Mouse (Mus musculus) lung, embryonic 15.5 days (tissue): ENCODE measurements around the gene Efcab6. TPM values are rescaled to one million over a fixed set of nuclear protein-coding genes. Genes with fewer than 3 reads are reported as not detected.

Source experiments
- ATAC-seq: fragments of 200-750 bp; cut with Nextera tagmentation; 2 replicates; pipeline ENCODE4 v1.8.0; 2017; ENCODE audit warnings: moderate number of reproducible peaks, borderline replicate concordance; ENCODE audit not compliant: low FRiP score, low TSS enrichment; ENCODE audit errors: extremely low read depth
- H3K27ac ChIP-seq: fragments of 300-500 bp; sonication (generic); 2 replicates; pipeline ENCODE4 v1.5.1; 2015; ENCODE audit warnings: moderate library complexity, mild to moderate bottlenecking, inconsistent platforms
- H3K27me3 ChIP-seq: fragments of 300-500 bp; sonication (generic); 2 replicates; pipeline ENCODE4 v1.6.1; 2015; ENCODE audit warnings: inconsistent platforms
- H3K36me3 ChIP-seq: fragments of 300-500 bp; sonication (generic); 2 replicates; pipeline ENCODE4 v1.6.1; 2015; ENCODE audit warnings: inconsistent platforms
- H3K4me1 ChIP-seq: fragments of 300-500 bp; sonication (generic); 2 replicates; pipeline ENCODE4 v1.6.1; 2015; ENCODE audit warnings: inconsistent platforms
- H3K4me2 ChIP-seq: fragments of 300-500 bp; sonication (generic); 2 replicates; pipeline ENCODE4 v1.6.1; 2015; ENCODE audit warnings: inconsistent platforms, mild to moderate bottlenecking, moderate library complexity
- H3K4me3 ChIP-seq: fragments of 300-500 bp; sonication (generic); 2 replicates; pipeline ENCODE4 v1.5.1; 2015; ENCODE audit warnings: mild to moderate bottlenecking, inconsistent platforms
- H3K9ac ChIP-seq: fragments of 300-500 bp; sonication (generic); 2 replicates; pipeline ENCODE4 v1.6.1; 2015; ENCODE audit warnings: inconsistent platforms
- H3K9me3 ChIP-seq: fragments of 300-500 bp; sonication (generic); 2 replicates; pipeline ENCODE4 v1.6.1; 2016; ENCODE audit warnings: inconsistent platforms
- WGBS: fragments of 180-500 bp; shearing (Covaris S2); methylation state at CpG from one replicate; pipeline ENCODE4 v1.1.7; 2015; 5-methylcytosine and 5-hydroxymethylcytosine counted together
- polyA plus RNA-seq: library from polyadenylated mRNA; unstranded; fragments of >200 nt; fragmentation: Nextera tagmentation; extraction: Ambion mirVana; gene quantifications from 2 replicates; pipeline ENCODE4 v1.2.1, GENCODE M21; 2015

The Efcab6 gene
- polyA plus RNA-seq, 1 experiment from 2014 or later = 0.46 TPM

DNA sequence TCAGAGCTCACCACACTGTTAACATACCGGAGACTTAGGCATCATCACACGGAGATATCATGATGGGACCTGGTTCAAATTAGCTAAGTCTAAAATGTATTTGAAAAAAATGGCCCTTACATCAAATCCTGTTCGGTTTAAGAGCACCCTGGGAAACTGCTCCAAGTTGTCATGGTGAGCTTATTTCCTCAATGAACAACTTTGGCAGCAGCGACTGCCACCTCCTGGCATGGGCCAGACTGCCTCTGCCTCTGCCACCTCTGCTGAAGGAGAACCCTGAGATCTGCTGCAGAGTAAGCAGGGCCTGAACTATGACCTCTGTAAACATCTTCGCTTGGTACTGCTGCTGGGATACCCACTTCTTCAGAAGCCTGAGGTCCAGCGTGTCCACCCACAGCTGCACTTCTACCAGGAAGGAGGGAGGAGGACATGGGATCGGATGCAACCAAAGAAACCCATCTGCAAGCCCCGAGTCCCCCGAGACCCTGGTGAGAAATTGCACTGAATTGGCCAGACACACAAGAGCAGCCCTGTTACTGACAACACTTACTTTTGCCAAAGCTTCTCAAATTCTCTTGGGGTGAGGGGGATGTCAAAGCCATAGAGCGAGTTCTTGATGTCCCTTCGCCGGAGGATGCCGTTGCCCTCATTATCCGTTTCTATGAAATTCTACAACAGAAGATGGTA lies 152.0 kb downstream of the Efcab6 start:
- no peak for ATAC-seq
- Histone ChIP-seq H3K4me3 (no peak overlapping the region), H3K27ac (no peak overlapping the region), H3K4me1 (no peaks in the 10 kb centered on the region), H3K9ac (no peak overlapping the region), H3K4me2 (no peak overlapping the region), H3K9me3 (no peaks in the 10 kb centered on the region), H3K27me3 (no peaks in the 10 kb centered on the region), H3K36me3 (no peaks in the 10 kb centered on the region)
- WGBS = 75% methylated on average over 14 of the region's 14 CpGs

DNA sequence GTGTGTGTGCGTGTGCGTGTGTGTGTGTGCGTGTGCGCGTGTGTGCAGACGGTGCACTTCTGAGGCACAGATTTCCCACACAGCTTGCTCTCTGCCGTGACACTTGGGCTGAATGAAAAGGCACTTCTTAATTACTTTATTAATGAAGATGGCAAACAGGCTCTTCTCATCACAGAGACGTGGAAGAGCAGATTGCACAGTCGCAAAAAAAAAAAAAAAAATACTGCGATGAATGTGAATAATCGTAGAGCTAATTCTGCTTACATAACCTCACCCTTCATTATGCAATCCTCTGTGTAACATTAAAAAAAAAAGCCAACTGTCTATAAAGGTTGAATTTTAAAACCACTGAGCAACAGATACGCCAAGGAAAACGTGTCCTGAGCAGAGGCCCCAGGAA lies 158.7 kb downstream of the Efcab6 start:
- no peak overlapping the region for H3K9ac ChIP-seq
- no peak overlapping the region for H3K27ac ChIP-seq
- H3K4me3 ChIP-seq = no peak overlapping the region
- no peaks in the 10 kb centered on the region for H3K36me3 ChIP-seq
- ATAC-seq = no peak
- 81% methylated on average over 13 of the region's 13 CpGs for WGBS
- H3K4me2 ChIP-seq = no peak overlapping the region
- H3K9me3 ChIP-seq = no peaks in the 10 kb centered on the region
- no peaks in the 10 kb centered on the region for H3K27me3 ChIP-seq
- H3K4me1 ChIP-seq = no peaks in the 10 kb centered on the region

DNA sequence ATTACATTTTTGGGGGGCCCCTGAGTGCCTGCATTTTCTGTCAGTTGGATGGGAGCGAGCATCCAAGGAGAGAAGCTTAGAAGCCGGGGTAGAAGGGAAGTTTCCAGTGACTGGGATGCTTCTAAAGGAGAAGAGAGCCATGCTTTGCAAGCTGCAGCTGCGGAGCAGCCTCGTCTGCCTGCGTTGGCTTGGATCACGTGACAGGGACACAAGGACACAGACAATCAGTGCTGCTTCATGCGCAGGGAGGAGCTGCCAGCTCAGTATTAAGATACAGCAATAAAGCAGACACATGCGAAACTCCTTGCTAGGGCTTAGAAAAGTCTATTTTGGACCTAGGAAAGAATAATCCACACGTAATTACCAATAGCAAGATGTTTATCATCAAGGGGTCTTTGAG lies 167.9 kb downstream of the Efcab6 start:
- no peak overlapping the region for H3K4me2 ChIP-seq
- 55% methylated on average over 9 of the region's 9 CpGs for WGBS
- H3K36me3 ChIP-seq = no peaks in the 10 kb centered on the region
- no peaks in the 10 kb centered on the region for H3K9me3 ChIP-seq
- H3K9ac ChIP-seq = no peak overlapping the region
- no peaks in the 10 kb centered on the region for H3K27me3 ChIP-seq
- no peaks in the 10 kb centered on the region for H3K4me1 ChIP-seq
- no peak for ATAC-seq
- H3K4me3 ChIP-seq = no peak overlapping the region
- no peak overlapping the region for H3K27ac ChIP-seq

GRCm38 (mm10) chr15:83896011-83896410 lies 169.2 kb downstream of the Efcab6 start:
- H3K9ac ChIP-seq = no peak overlapping the region
- no peaks in the 10 kb centered on the region for H3K36me3 ChIP-seq
- no peaks in the 10 kb centered on the region for H3K9me3 ChIP-seq
- H3K4me2 ChIP-seq = no peak overlapping the region
- 40% methylated on average over 9 of the region's 9 CpGs for WGBS
- no peaks in the 10 kb centered on the region for H3K4me1 ChIP-seq
- no peak overlapping the region for H3K27ac ChIP-seq
- H3K27me3 ChIP-seq = no peaks in the 10 kb centered on the region
- H3K4me3 ChIP-seq = no peak overlapping the region
- ATAC-seq = no peak

- H3K36me3 ChIP-seq = no peaks in the 10 kb centered on the region
- H3K4me2 ChIP-seq = no peak overlapping the region
- no peaks in the 10 kb centered on the region for H3K9me3 ChIP-seq
- H3K9ac ChIP-seq = no peak overlapping the region
- no peaks in the 10 kb centered on the region for H3K4me1 ChIP-seq
- no peaks in the 10 kb centered on the region for H3K27me3 ChIP-seq
- no peak for ATAC-seq
- H3K27ac ChIP-seq = no peak overlapping the region
- WGBS = 66% methylated on average over 7 of the region's 7 CpGs
- no peak overlapping the region for H3K4me3 ChIP-seq
Observed at GRCm38 (mm10) chr15:83894261-83894660, 170.9 kb downstream of the Efcab6 start.

DNA sequence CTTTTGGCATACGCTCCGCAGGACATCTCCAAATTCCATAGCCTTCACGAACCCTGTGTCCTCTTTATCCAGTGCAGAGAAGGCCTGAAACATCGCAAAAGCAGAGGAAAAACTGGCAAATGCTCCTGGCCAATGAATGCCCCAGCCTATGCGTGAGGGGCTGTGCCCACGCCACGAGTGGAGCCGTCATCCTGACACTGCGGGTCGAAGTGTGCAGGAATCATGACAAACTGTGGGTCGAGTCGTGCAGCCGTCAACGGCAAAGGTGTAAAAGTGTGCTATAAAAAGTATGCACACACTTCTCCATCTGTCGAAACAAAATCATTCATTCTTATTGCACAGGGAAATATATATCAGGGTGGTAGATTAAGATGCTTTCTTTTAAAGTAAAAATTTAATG lies 172.3 kb downstream of the Efcab6 start:
- Histone ChIP-seq H3K9ac (no peak overlapping the region), H3K27ac (no peak overlapping the region), H3K9me3 (no peaks in the 10 kb centered on the region), H3K4me2 (no peak overlapping the region), H3K4me1 (no peaks in the 10 kb centered on the region), H3K4me3 (no peak overlapping the region), H3K36me3 (no peaks in the 10 kb centered on the region), H3K27me3 (no peaks in the 10 kb centered on the region)
- 74% methylated on average over 15 of the region's 15 CpGs for WGBS
- ATAC-seq = no peak

- 82% methylated on average over 9 of the region's 9 CpGs for WGBS
- Histone ChIP-seq H3K9ac (no peak overlapping the region), H3K27me3 (no peaks in the 10 kb centered on the region), H3K4me2 (no peak overlapping the region), H3K27ac (no peak overlapping the region), H3K4me1 (no peaks in the 10 kb centered on the region), H3K4me3 (no peak overlapping the region), H3K9me3 (no peaks in the 10 kb centered on the region), H3K36me3 (no peaks in the 10 kb centered on the region)
- no peak for ATAC-seq
Observed at GRCm38 (mm10) chr15:83884291-83884690, 180.9 kb downstream of the Efcab6 start.

DNA sequence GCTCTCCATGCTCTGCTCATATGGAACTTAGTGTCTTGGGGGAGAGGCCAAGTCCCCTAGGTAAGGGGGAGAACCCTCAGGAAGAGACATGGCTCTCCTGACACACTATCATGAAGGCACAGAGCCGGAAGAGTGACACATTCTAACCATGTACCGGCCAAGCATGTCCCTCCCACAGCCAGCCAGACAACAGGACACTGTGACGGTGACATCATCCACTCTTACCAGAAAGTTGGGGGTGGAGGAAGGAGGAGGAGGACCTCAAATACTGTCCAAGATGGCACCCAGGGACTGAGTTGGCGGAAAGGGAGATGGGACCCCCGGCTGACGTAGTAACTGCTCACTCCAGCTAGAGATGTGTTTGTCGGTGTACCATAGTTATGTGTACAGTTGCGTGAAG lies 181.4 kb downstream of the Efcab6 start:
- H3K36me3 ChIP-seq = no peaks in the 10 kb centered on the region
- no peak overlapping the region for H3K4me2 ChIP-seq
- H3K27ac ChIP-seq = no peak overlapping the region
- no peaks in the 10 kb centered on the region for H3K9me3 ChIP-seq
- no peak overlapping the region for H3K4me3 ChIP-seq
- no peak overlapping the region for H3K9ac ChIP-seq
- H3K4me1 ChIP-seq = no peaks in the 10 kb centered on the region
- H3K27me3 ChIP-seq = no peaks in the 10 kb centered on the region
- WGBS = 84% methylated on average over 8 of the region's 8 CpGs
- no peak for ATAC-seq

DNA sequence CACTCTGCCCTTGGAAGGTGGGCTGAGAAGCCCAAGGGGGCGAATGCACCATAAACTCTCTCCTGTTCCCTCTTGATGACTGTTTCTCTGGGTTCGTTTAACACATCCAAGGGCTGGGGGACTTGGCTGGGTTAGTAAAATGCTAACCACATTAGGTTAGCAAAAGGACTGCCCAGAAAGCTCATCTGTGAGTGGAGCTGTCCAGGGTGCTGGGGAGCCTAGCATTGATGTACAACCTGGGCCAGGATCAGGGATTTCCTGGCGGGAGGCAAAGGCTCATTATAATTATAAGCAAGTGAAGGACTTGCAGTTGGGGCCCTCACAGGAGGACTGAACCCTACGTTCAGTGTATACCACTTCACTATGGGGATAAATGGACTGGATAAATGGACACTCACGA lies 185.3 kb downstream of the Efcab6 start:
- no peak for ATAC-seq
- H3K4me3 ChIP-seq = no peak overlapping the region
- no peak overlapping the region for H3K4me2 ChIP-seq
- H3K36me3 ChIP-seq = no peaks in the 10 kb centered on the region
- H3K9me3 ChIP-seq = no peaks in the 10 kb centered on the region
- no peaks in the 10 kb centered on the region for H3K27me3 ChIP-seq
- H3K27ac ChIP-seq = no peak overlapping the region
- WGBS = 18% methylated on average over 5 of the region's 5 CpGs
- H3K9ac ChIP-seq = no peak overlapping the region
- H3K4me1 ChIP-seq = no peaks in the 10 kb centered on the region

- no peaks in the 10 kb centered on the region for H3K4me1 ChIP-seq
- no peaks in the 10 kb centered on the region for H3K36me3 ChIP-seq
- no peak overlapping the region for H3K9ac ChIP-seq
- H3K27me3 ChIP-seq = no peaks in the 10 kb centered on the region
- H3K9me3 ChIP-seq = no peaks in the 10 kb centered on the region
- no peak overlapping the region for H3K4me2 ChIP-seq
- no peak overlapping the region for H3K27ac ChIP-seq
- no peak overlapping the region for H3K4me3 ChIP-seq
- WGBS = 69% methylated on average over 2 of the region's 2 CpGs
- ATAC-seq = no peak
Observed at GRCm38 (mm10) chr15:83877898-83878297, 187.3 kb downstream of the Efcab6 start.

DNA sequence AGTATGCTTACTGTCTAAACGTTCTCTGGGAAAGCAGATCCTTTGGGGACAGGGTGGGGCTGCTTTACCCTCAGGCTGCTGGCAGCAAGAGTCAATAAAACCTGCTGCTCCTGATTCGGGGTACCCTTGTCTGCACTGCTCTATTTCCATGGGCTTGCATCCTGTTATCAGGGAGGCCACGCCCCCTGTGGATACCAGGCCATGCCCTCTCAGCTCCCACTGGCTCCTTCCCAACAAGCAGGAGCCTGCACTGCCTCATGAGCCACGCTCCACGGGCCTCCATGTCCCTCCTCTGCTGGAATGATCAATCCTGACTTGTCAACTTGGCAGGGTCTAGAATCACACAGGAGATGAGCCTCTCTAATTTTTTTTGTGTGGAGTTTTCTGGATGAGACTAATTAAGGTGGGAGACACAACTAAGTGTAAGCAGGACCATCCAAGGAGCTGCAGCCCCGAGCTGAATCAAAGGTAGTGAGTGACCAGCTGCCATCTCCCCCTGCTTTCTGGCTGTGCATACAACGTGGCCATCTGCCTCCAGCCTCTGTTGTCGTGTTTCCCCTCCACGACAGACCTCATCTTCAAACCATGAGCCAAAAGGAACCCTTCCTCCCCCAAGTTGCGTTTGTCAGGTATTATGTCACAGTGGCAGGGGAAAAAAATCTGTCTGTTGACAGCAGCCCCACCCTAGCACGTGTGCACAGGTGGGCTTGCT lies 187.9 kb downstream of the Efcab6 start:
- no peak for ATAC-seq
- no peak overlapping the region for H3K9ac ChIP-seq
- no peak overlapping the region for H3K4me2 ChIP-seq
- H3K36me3 ChIP-seq = no peaks in the 10 kb centered on the region
- H3K9me3 ChIP-seq = no peaks in the 10 kb centered on the region
- H3K4me3 ChIP-seq = no peak overlapping the region
- H3K4me1 ChIP-seq = no peaks in the 10 kb centered on the region
- 40% methylated on average over 11 of the region's 11 CpGs for WGBS
- H3K27me3 ChIP-seq = no peaks in the 10 kb centered on the region
- H3K27ac ChIP-seq = no peak overlapping the region

GRCm38 (mm10) chr15:83870936-83871335 lies 194.2 kb downstream of the Efcab6 start:
- Histone ChIP-seq H3K4me2 (0 out of 2 replicates have a peak overlapping the region, but pooled peaks have one; percentile 24), H3K9me3 (no peaks in the 10 kb centered on the region), H3K27me3 (no peaks in the 10 kb centered on the region), H3K4me1 (no peaks in the 10 kb centered on the region), H3K4me3 (no peak overlapping the region), H3K9ac (no peak overlapping the region), H3K27ac (no peak overlapping the region), H3K36me3 (no peaks in the 10 kb centered on the region)
- ATAC-seq = no peak
- WGBS = 3% methylated on average over 17 of the region's 17 CpGs
